Mouse (Mus musculus) spleen, postnatal 10 days (tissue): Measurements from ENCODE around the gene Khsrp.

Experiments used
- DNase-seq, 2 experiments: peaks; one replicate each; pipeline ENCODE4 v3.0.0; 2021 to 2022; ENCODE audit warnings: low spot score in 2 of 2

Gene Khsrp

GRCm38 (mm10) chr17:57031661-57032420 is 519 bp upstream of the Khsrp start:
- peak; percentile 98 to 100 for DNase-seq

- peak; percentile 34 to 47 for DNase-seq
Observed at GRCm38 (mm10) chr17:57029691-57030090, 1.6 kb downstream of the Khsrp start.

- no peak for DNase-seq
Observed at GRCm38 (mm10) chr17:57027471-57027870, 3.9 kb downstream of the Khsrp start.

- DNase-seq: no peak
Observed at GRCm38 (mm10) chr17:57020960-57021359, 10.4 kb downstream of the Khsrp start.

- peak in 1 of 2 experiments; percentile 47 for DNase-seq
Observed at GRCm38 (mm10) chr17:57019693-57020092, 11.6 kb downstream of the Khsrp start.

GRCm38 (mm10) chr17:57012245-57012795 is 19.0 kb downstream of the Khsrp start:
- no peak for DNase-seq

- peak; percentile 89 to 95 for DNase-seq
Observed at GRCm38 (mm10) chr17:57011236-57012141, 19.8 kb downstream of the Khsrp start, which contains the start of the genes Gtf2f1 and Gm17949. Gtf2f1 (minus strand) TSS chr17:57011288. Gm17949 (plus strand) TSS chr17:57011469.

GRCm38 (mm10) chr17:57010911-57011235 is 20.4 kb downstream of the Khsrp start:
- no peak for DNase-seq

- no peak for DNase-seq
Observed at GRCm38 (mm10) chr17:57007137-57007905, 24.0 kb downstream of the Khsrp start.

GRCm38 (mm10) chr17:57003994-57004393 is 27.3 kb downstream of the Khsrp start:
- DNase-seq: no peak

GRCm38 (mm10) chr17:57001228-57001627 is 30.1 kb downstream of the Khsrp start:
- no peak for DNase-seq

GRCm38 (mm10) chr17:56999968-57000609 is 31.2 kb downstream of the Khsrp start, which contains the start of gene Pspn:
Pspn (minus strand) TSS chr17:57000018.
- no peak for DNase-seq

GRCm38 (mm10) chr17:56999414-56999813 is 31.9 kb downstream of the Khsrp start:
- no peak for DNase-seq

- DNase-seq: peak; percentile 90 to 97
Observed at GRCm38 (mm10) chr17:56997029-56997667, 34.2 kb downstream of the Khsrp start, which contains the start of gene Alkbh7. Alkbh7 (plus strand) TSS chr17:56997339.

GRCm38 (mm10) chr17:56996506-56996905 is 34.8 kb downstream of the Khsrp start:
- DNase-seq: no peak

- no peak for DNase-seq
Observed at GRCm38 (mm10) chr17:56995046-56995445, 36.3 kb downstream of the Khsrp start.

GRCm38 (mm10) chr17:56990966-56991365 is 40.4 kb downstream of the Khsrp start:
- DNase-seq: peak in 1 of 2 experiments; percentile 12

GRCm38 (mm10) chr17:56990115-56990746 is 41.1 kb downstream of the Khsrp start, which contains the start of gene Clpp:
Clpp (plus strand) TSS chr17:56990305.
- DNase-seq: peak; percentile 87 to 98

- peak in 1 of 2 experiments; percentile 33 for DNase-seq
Observed at GRCm38 (mm10) chr17:56989467-56990114, 41.7 kb downstream of the Khsrp start.
